Mouse (Mus musculus) small intestine, adult 2 months (tissue): ENCODE data around the gene Dclk1.

ENCODE experiments used
- CTCF ChIP-seq: fragments of 200-500 bp; IDR thresholded peaks from 2 replicates; pipeline ENCODE4 v1.5.1; 2012; ENCODE audit warnings: low read depth, mild to moderate bottlenecking, control low read depth, inconsistent platforms, low read length, moderate library complexity, mixed read lengths; ENCODE audit not compliant: insufficient replicate concordance, insufficient read length; ENCODE audit errors: extremely low read depth
- POLR2A ChIP-seq: fragments of 200-500 bp; IDR thresholded peaks from 2 replicates; pipeline ENCODE4 v1.6.1; 2012; ENCODE audit warnings: low read depth, mild to moderate bottlenecking, control low read depth, inconsistent platforms, low read length, moderate library complexity

GRCm38 (mm10) chr3:55206413-55206812 is 35.8 kb upstream of the Dclk1 start:
- no peak for TF ChIP-seq POLR2A
- TF ChIP-seq CTCF = no peak
